Mouse (Mus musculus) E14TG2a.4 (cell line): Measurements from ENCODE around the gene Lamc1.
"Not testable (repeated sequence)": the region's sequence is repeated elsewhere in the genome, so short reads cannot be mapped to it uniquely, and the experiment has no call there.

Experiments
- H3K27me3 ChIP-seq: 2 replicates; pipeline ENCODE4 v1.6.1; 2014; ENCODE audit warnings: low read length, control low read depth; ENCODE audit not compliant: insufficient read depth
- H3K36me3 ChIP-seq: 2 replicates; pipeline ENCODE4 v1.6.1; 2014; ENCODE audit warnings: low read length, control low read depth; ENCODE audit not compliant: insufficient read depth
- H3K4me1 ChIP-seq: replicated peaks from 2 replicates; pipeline ENCODE4 v1.6.1; 2014; ENCODE audit warnings: low read depth, low read length, control low read depth
- H3K4me3 ChIP-seq: replicated peaks from 2 replicates; pipeline ENCODE4 v1.5.1; 2014; ENCODE audit warnings: mild to moderate bottlenecking, low read length
- H3K9me3 ChIP-seq: 2 replicates; pipeline ENCODE4 v1.6.1; 2014; ENCODE audit warnings: low read length, control low read depth
- CTCF ChIP-seq: conservative IDR thresholded peaks from 2 replicates; pipeline ENCODE4 v1.5.1; 2014; ENCODE audit warnings: low read length
- NANOG ChIP-seq: IDR thresholded peaks from 2 replicates; pipeline ENCODE4 v1.6.1; 2014; ENCODE audit warnings: borderline replicate concordance, low read length, mixed read lengths
- POU5F1 ChIP-seq: IDR thresholded peaks from 2 replicates; pipeline ENCODE4 v1.6.1; 2014; ENCODE audit warnings: low read length, borderline replicate concordance

The Lamc1 gene

GRCm38 (mm10) chr1:153315121-153315520, 17.5 kb downstream of the Lamc1 start:
- TF ChIP-seq NANOG = no peak
- TF ChIP-seq CTCF = no peak; the same call in 1 of the 2 replicates
- TF ChIP-seq POU5F1 = no peak
- no peaks in the 10 kb centered on the region for H3K27me3 ChIP-seq
- no peaks in the 10 kb centered on the region for H3K9me3 ChIP-seq
- peaks cover 27% of the 10 kb centered on the region for H3K36me3 ChIP-seq
- H3K4me1 ChIP-seq = peaks cover 54% of the 10 kb centered on the region
- no peak overlapping the region for H3K4me3 ChIP-seq

- H3K9me3 ChIP-seq = no peaks in the 10 kb centered on the region
- TF ChIP-seq NANOG (no peak), CTCF (no peak), POU5F1 (no peak)
- H3K27me3 ChIP-seq = no peaks in the 10 kb centered on the region
- peaks cover 22% of the 10 kb centered on the region for H3K36me3 ChIP-seq
- no peak overlapping the region for H3K4me3 ChIP-seq
- peaks cover 47% of the 10 kb centered on the region for H3K4me1 ChIP-seq
These were observed 19.6 kb downstream of the Lamc1 start for GRCm38 (mm10) chr1:153312992-153313391.

DNA sequence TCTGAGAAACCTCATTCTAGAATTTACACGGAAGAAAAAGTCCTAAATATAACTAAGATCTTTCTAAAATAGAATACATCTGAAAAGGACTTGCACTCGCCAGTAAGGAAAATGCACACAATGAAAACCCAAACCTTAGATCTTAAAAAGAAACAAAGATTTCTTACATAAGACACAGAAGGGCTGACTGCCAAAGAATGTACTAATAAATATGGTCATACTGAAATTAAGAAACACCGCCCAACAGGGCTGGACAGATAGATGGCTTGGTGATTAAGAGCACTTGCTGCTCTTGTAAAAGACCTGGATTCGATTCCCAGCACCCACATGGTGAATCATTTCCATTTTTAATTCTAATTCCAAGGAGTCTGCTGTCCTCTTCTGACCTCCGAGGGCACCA, 22.4 kb downstream of the Lamc1 start:
- peaks cover 34% of the 10 kb centered on the region for H3K4me1 ChIP-seq
- no peak for TF ChIP-seq POU5F1
- TF ChIP-seq CTCF = no peak
- no peak for TF ChIP-seq NANOG
- H3K36me3 ChIP-seq = peaks cover 22% of the 10 kb centered on the region
- H3K4me3 ChIP-seq = no peak overlapping the region
- no peaks in the 10 kb centered on the region for H3K9me3 ChIP-seq
- H3K27me3 ChIP-seq = no peaks in the 10 kb centered on the region

DNA sequence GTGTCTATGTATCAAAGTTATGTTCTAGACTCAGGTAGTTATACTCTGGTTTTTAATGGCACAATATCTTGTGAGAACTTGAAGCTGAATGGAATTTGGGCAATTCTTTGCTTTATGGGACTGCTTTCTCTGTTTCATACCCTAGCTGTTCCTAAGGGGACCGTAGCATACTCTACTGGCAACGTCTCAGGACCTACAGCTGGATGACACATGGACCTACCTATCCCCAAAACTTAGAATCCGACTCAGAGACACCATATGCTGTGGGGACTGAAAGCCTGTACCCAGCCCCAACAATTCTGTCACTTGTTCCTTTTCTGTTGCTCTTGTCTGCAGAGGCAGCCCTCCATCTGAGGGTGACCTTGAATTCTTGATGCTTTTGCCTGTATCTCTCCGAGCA, 23.3 kb downstream of the Lamc1 start:
- Histone ChIP-seq H3K4me3 (no peak overlapping the region), H3K36me3 (peaks cover 20% of the 10 kb centered on the region), H3K4me1 (peaks cover 29% of the 10 kb centered on the region), H3K9me3 (no peaks in the 10 kb centered on the region), H3K27me3 (no peaks in the 10 kb centered on the region)
- TF ChIP-seq POU5F1 (no peak), CTCF (no peak), NANOG (no peak)

GRCm38 (mm10) chr1:153308915-153309296, 23.7 kb downstream of the Lamc1 start:
- Histone ChIP-seq H3K36me3 (peaks cover 16% of the 10 kb centered on the region; the same call in 1 of the 2 replicates), H3K4me3 (no peak overlapping the region), H3K4me1 (peaks cover 33% of the 10 kb centered on the region), H3K27me3 (no peaks in the 10 kb centered on the region), H3K9me3 (no peaks in the 10 kb centered on the region)
- TF ChIP-seq POU5F1 = no peak

DNA sequence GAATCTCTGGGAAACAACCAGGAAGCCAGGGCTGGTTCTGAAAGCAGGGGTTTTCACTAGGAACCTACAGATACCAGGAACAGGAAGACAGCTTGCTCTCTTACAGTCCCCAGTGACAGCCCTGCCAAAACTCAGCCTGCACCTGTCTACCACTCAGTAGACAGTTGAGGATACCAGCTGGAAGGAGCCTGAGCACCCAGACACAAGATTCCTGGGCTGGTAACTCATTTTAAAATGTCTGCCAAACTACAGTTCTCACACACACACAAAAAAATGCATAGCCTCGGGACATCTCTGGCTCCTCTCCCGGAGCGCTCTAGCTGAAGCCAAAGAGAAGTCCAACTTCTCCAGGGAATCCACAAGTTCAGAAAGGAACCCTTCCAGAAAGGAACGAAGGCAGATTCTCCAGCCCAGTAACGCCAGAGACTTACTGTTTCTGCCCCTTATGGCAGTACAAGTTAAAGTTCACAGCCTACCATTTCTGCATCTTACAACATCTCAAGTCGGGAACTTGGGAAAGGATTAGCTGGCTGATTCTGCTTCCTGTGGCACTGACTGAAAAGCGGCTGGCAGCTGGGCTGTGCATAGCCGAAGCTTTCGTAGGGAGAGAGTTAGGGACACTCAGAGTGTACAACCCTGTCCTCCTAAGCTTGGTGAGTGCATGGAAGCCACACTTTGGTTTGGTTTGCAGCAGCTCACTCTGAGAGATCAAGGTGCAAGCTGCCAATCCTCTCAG, 24.2 kb downstream of the Lamc1 start:
- TF ChIP-seq NANOG (no peak), POU5F1 (no peak), CTCF (no peak)
- H3K9me3 ChIP-seq = no peaks in the 10 kb centered on the region

DNA sequence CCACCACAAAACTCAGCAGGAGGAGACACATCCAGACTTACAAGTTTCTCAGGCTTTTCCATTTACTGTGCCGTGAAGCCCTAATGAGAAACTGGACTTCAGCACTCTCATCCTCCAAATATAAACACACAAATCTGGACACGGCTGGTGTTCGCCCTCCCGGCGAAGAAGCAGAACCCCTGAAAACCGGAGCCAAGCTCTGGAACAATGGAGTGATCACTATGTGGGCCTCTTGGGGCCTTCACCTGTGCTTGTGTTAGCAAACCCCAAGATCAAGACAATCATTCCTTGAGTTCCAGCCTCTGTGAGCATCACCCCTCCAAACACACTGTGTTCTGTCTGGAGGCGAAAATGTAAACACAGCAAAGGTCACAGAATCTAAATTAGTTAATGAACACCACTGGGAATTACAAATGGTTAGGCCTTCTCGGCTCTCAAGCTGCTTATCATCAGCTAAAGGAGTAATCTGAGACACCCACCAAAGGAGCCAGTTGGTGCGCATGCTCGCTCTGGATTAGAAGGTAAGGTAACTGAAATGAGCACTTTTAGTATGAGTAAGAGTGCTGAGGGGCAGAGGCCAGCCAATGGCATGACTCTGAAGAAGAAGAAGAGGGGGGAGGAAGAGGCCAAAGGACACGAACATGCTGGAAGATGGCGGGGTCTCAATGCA, 24.9 kb downstream of the Lamc1 start:
- no peaks in the 10 kb centered on the region for H3K27me3 ChIP-seq
- no peak overlapping the region for H3K4me3 ChIP-seq
- TF ChIP-seq CTCF (no peak), NANOG (no peak), POU5F1 (no peak)
- H3K36me3 ChIP-seq = peaks cover 7% of the 10 kb centered on the region; the same call in 1 of the 2 replicates
- H3K4me1 ChIP-seq = peaks cover 38% of the 10 kb centered on the region
- no peaks in the 10 kb centered on the region for H3K9me3 ChIP-seq

More for the DNA sequence above, 24.2 kb downstream of the Lamc1 start:
- Histone ChIP-seq H3K36me3 (peaks cover 10% of the 10 kb centered on the region; the same call in 1 of the 2 replicates), H3K4me3 (no peak overlapping the region), H3K4me1 (peaks cover 34% of the 10 kb centered on the region), H3K27me3 (no peaks in the 10 kb centered on the region)

DNA sequence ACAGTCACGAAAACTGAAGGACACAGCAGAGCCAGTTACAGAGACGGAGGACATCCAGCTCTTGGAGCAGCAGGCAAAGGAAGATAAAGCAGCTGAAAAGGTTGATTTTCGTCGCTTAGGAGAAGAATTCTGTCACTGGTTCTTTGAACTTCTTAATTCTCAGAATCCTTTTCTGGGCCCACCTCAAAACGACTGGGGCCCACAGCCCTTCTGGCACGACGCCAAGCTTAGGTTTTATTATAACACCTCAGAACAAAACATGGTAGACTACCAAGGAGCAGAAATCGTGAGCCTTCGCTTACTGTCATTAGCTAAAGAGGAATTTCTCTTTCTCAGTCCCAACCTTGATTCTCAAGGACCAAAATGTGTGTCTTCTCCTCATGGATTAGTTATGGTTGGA, 26.9 kb downstream of the Lamc1 start:
- not testable (repeated sequence) for H3K4me3 ChIP-seq, H3K9me3 ChIP-seq, H3K36me3 ChIP-seq, H3K27me3 ChIP-seq
- peaks cover 48% of the 10 kb centered on the region for H3K4me1 ChIP-seq

GRCm38 (mm10) chr1:153305249-153305648, 27.3 kb downstream of the Lamc1 start:
- H3K27me3 ChIP-seq, H3K4me3 ChIP-seq, H3K9me3 ChIP-seq, H3K36me3 ChIP-seq: not testable (repeated sequence)
- H3K4me1 ChIP-seq = peaks cover 48% of the 10 kb centered on the region

- not testable (repeated sequence) for H3K27me3 ChIP-seq, H3K4me3 ChIP-seq, H3K36me3 ChIP-seq, H3K9me3 ChIP-seq
- H3K4me1 ChIP-seq = peaks cover 37% of the 10 kb centered on the region
These were observed 33.1 kb downstream of the Lamc1 start for GRCm38 (mm10) chr1:153299436-153299835.

- H3K4me1 ChIP-seq = peaks cover 43% of the 10 kb centered on the region
- not testable (repeated sequence) for H3K27me3 ChIP-seq, H3K4me3 ChIP-seq, H3K9me3 ChIP-seq, H3K36me3 ChIP-seq
These were observed 34.7 kb downstream of the Lamc1 start for GRCm38 (mm10) chr1:153297774-153298363.
